Mouse (Mus musculus) cerebellum, postnatal 14 days (tissue): Measurements from ENCODE around the gene Fat3.
A peak's percentile ranks its signal among the peaks of the same experiment; 100 is the strongest.

Experiments
- DNase-seq, 2 experiments: peaks; one replicate each; pipeline ENCODE4 v3.0.0; 2021; ENCODE audit warnings: mixed read lengths in 2 of 2

Gene Fat3

DNA sequence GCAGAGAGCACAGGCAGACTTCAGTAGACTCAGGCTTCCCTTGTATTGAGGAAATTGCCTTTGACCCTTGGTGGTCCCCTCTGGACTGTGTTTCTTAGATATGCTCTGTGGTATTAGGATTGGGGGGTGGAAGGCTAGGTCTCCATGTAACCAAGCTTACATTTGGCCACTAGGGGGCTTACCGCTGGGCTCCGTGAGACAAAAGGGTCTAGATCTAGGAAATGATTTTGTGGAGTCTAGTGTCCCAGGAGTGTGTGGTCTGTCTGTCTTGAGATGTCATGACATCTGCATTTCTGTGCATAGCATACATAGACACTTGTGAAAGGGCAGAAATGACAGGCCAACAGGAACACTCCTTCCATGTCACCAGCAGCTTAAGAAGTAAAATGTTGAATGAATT, 561.5 kb downstream of the Fat3 start:
- peak; percentile 23 to 25 for DNase-seq

DNA sequence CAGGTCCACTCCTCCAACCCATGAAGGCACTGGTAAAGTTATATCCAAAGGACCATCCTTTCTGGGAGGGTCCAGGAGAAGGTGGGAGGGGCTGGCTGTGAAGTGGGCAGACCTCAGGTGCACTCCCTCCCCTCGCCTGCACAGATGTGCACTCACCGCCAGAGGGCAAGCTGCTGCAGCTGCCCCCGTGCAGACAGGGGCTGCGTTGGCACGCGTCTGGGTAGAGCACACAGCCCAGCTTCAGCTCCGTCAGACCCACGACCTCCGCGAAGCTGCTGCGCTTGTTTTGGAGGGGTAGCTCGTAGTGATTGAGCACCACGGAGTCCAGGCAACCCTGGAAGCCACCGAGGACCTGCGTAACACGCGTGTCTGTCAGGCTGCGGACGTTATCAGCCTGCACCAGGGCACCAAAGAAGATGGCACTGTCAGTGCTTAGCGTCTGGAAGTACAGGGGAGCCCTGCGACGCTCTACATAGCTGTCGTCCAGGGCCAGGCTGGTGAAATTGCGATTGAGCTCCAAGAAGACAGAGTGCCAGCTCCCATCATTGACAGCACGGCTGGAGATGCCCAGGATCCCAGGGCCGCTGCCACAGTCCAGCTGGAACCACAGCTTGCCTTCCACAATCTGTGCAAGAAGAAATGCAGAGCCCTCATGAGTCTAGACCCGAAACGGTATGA, 563.1 kb downstream of the Fat3 start:
- peak; percentile 42 to 51 for DNase-seq

DNA sequence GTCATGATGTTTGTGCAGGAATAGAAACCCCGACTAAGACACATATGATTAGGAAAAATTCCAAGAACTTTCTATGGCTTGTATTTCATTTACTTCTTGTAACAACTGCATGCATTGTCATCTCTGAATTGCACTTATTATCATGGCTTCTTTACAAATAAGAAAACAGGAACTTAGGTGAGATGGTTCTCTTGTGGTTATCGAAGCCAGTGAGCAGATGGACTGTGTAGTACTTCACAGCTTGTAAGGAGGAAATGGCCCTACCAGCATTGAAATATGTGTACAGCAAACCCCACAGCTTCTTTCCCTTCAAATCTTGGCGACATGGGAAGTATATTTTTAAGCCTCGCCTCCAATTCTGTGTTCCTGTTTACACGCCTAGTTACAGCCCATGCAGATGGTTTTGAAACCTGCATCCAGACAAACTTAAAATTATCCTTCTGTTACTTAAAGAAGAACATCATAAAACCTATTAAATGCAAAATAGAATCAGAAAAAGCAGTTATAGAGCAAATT, 570.1 kb downstream of the Fat3 start:
- no peak for DNase-seq

DNA sequence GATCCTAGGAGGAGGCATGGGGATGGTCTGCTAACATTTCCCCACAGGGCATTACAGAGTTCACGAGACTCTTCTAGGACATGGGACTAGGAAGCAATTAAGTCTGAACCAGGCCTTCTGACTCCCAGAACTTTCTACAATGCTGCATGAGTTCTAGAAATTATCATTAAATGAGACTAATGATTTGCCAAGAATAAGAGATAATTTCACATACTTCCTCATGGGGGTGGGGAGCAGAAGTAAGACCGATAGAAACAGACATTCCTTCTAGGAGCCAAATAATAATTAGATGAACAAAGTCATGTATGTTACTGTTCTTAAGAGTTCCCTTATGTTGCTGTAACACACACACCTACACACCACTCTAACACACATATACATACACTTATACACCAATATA, 572.8 kb downstream of the Fat3 start:
- DNase-seq, result no peak

DNA sequence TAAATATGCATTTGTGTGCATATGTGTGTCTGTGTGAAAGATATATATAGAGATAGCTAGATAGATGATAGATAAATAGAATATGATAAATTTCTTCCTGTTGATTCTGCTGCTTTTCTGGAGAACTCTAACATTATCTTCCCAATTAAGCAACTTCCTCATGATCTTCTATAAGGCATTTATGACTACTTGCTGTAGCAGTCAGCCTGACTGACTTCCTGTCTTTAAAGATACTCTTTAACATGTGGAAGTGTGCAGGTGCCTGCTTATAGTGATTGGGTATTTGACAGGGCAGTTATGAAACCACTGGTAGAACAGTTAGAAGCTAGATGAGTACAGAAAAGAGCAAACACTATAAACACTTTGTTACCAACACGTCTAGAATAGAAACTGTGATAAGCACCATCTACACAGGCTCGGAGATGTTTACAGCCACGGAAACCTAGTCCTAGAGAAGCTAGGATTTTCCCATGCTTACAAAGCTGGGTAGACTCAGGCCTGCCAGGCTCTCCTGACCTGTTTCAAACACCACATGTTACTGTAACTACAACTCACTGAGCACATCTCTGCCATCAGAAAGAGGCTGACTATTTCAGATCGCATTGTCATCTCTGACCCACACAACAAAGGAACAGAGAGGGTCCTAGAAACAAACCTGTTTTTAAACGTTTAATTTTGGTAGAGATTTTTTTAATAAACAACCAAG, 573.6 kb downstream of the Fat3 start:
- no peak for DNase-seq

DNA sequence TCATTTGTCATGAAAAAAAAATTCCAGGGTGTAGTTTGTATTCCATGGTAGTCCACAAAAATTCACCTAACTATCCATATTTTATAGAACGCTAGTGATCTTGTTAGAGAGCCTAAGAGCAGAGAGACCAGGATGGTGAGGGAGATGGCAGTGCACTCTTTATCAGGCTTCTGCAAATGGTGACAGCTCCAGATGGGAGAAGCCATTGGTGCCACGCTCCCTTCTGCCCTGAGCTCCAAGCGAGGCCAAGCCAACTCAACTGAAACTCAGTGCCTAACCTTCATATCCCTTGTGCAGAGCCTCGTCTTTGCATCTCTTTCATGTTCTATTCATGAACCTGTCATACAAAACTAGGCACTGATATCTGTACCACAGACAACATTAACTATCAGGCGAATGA, 575.8 kb downstream of the Fat3 start:
- DNase-seq, result no peak

DNA sequence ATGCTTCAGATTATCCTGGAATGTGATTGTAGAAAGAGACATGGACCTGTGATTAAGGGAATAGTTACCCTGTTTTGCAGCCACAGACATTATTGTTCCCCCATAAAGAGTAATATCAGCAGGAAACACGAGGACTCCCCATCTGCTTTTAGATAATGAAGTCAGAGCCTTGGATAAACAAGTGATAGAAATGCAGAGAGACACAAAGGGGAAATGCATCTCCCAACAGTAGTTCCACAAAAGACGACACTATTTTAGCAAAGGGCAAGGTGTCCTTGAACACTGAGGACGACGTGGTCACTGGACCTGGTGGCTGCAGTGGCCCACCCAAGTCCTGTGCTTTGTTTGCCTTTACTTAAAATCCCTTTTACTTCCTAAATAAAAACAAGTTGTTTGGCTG, 580.8 kb downstream of the Fat3 start:
- DNase-seq, result no peak

DNA sequence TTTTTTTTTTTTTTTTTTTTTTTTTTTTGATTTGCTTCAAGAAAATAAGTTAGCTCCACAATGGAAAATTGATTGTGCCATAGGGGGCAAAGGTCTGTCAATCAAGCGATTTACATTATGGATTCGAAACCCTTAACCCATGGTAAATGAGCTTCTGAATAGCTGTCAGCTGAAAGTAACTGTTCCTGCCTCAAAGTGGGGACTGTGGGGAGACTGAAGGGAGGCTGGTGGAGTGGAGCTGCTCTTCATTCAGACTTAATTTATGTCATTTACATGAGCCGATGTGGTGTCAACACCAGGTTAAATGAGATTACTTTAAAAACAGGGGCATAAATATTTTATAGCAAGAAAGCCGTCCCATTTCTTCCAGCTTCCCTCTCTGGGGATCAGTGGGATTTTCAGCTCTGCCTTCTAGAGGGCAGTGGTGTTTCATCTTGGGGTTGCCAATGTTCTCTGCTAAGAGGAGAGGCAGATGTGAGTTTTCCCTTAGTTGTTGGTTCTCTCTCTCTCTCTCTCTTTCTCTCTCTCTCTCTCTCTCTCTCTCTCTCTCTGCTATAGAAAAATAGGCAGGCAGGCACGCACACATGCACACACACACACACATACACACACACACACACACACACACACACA, 581.6 kb downstream of the Fat3 start:
- peak; percentile 15 to 19 for DNase-seq

DNA sequence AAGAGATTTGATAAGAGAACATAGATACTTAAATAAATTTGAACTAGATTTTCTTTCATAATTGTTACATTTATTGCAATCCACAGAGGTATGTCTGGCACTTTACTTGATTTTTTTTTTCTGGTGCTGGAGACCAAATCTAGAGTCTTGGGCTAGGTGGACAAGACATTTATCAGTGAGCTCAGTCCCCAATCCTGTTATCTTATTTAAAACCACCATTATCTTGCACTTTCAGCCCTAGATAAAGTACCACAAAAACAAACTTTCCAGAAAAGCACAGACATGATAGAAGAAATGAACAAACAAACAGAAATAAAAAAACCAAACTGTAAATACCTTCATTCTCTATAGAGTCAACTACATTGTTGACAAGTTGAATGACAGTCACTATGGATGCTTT, 584.5 kb downstream of the Fat3 start:
- DNase-seq, result no peak

DNA sequence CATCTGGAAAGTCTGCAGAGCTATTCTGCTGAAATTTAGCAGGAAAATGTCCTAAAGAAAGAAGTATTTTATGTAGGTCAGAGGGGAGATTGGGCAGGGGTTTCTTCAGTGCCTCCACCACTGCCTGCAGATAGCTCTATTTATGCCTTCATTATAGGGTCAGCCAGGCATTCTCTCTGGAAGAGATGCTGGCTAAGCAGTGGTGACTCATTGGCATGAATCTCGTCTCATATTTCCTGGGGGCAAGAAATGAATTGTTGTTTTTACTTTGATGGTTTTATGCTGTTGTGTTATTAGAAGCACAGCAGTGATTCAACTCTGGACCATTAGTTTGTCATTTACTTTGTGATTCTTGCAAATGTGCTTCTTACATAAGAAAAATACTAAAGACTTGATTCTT, 588.4 kb downstream of the Fat3 start:
- no peak for DNase-seq

DNA sequence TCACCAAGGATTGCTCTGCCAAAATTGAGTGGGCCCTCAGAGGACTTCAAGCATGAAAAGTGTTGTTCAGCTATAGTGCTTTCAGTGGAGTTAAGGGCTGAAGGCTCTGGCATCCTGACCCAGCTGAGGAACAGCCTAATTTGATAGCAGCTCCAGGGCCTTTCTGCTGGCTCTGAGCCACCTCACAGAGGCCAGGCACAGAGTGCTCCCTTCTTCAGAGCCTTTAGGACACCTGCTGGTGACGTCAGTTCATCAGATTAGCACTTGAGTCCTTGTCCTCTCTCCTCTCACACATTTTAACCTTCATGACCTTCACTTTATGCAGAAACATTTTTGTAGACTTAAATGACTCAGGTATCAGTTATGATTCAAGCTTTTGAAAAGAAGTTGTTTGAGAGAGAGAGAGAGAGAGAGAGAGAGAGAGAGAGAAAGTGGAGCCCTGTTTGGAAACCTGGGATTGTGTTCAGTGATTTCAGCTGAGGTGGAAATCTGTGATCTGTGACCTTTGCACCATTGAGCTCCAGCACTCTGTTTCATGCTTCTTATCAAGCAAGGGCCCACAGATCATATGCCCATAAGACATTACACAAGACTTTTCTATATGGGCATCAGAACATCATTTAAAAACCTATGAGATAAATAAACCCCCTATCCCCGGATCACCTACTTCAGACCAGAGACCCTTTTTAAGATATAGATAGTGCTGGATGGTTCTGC, 591.5 kb downstream of the Fat3 start:
- DNase-seq, result no peak

DNA sequence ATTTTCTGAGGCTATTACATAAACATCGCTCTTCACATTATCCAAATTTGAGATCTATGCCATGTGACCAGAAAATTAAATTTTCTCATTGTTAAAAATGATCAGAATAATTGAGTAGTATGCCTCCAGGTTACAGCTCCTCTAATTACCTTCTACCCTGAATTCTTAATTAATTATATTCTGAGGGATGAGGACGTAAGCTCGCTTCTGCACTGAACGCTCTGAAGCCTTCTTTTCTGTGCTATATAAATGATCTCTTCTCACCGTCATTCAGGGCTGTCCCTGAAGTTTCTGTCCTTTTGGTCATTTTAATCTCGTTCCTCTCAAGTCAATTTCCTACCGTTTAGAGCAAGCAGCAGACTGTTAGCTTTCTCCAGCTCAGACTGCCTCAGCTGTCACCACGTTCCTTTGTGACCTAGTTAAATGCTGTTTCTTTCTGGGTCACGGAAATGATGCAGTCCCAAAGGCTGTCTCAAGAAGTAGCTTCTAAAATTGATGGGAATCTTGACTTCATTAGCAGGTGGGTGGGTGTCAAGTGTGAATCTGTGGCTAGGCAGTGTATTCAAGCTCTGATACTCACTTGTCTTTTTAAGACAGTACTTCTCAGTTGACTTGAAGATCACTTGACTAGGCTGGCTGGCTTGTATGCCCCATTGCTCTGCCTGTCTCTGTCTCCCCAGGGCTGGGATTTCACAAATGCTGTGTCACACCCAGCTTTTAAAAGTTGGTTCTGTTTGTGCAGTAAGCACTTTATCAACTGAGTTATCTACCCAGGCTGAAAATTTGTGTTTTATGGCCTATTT, 596.9 kb downstream of the Fat3 start:
- DNase-seq, result no peak

DNA sequence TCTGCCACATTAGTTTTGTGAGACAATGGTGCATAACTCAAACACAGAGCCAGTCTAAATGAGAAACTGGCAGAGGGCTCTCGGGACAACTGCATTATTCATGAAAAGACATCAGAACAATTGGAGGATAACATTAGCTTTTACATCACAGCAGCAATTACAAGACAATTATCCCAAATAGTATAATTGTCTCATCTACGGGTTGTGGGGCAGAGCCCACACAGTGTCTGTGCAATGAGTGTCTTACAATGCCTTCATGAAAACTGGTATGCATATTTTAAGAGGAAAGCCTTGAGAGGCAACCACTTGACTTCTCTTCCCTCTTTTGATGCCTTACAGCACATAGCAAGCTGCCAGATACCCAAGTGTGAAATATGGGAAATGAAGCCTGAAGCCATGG, 603.0 kb downstream of the Fat3 start:
- no peak for DNase-seq

DNA sequence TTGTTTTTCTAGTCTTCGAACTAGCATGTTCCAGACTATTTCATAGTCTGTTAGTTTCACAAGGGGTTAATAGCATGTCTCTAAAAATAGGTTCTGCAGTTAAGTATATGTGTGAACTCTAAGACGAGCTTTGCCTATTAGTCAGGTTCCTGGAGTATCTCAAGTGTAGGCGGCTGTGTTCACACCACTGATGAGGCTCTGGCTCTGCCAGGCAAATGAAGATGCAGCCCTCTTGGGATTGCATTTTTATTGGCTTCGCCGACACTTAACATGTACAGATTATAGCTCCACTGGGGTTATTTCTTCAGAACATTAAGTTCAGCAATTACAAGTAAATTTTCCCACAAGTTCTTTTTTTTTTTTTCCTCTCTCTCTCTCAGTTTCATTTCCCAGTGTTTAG, 614.3 kb downstream of the Fat3 start:
- DNase-seq, result no peak

DNA sequence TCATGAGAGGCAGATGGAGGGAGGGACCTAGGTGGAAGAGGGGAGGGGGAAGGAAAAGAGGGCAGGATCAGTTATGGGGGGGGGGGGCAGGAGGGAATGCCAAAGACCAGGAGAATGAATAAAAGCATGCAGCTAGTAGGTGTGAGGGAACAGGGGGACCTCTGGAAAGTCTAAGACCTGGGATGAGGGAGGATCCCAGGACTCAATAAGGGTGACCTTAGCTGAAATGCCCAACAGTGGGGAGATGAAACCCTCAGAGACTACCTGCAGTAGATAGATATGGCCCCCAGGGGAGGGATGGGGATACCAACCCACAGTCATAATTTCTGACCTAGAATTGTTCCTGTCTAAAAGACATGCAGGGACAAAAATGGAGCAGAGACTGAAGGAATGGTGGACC, 620.3 kb downstream of the Fat3 start:
- DNase-seq, result no peak

DNA sequence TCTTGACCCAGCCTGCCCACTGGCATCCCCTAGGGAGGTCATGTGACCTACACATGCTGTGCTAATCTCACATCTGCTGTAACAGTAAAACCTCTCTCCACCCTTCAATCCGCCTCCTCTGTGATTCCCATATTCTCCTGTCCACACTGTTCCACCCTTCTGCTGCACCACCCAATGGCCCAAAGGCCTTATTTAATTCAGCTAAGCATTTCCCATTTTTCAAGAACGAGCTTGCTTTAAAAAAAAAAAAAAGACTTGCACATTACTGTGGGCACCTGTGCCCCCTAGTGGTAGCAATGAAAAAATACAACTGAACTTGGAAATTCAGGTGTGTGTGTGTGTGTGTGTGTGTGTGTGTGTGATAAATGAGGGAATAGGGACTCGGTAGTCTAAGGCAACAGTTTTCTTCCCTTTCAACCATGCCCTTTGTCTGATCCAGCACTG, 620.9 kb downstream of the Fat3 start:
- DNase-seq, result peak; percentile 60 to 64

DNA sequence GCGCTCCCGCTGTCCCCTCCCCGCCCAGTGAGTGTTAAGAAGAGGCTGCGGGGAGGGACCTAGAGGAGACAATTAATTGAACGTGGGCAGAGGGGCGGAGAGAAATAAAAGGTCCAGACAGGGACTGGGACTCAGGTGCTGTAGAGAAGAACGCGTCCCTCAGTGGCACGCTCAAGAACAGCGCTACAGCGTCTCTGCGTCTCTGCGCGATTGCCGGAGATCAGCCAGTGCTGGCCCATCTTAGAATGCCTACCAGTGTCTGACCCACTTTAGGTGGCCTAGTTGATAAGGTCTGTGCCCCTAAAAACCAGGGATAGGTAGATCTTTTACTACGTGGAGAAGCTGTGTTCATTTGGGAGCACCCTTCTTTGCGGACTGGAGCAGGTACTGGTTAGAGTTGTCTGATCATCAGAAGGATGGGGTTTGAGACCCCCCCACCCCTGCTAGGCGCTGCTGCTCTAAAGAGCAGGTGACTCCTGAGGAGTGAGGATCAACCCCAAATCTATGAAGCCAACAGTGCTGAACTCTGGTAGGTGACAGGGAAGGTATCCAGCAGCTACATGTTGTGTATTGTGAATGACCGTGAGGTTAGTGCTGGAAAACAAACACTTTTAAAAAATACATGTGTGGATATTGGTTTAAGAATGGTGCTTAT, 626.5 kb downstream of the Fat3 start, which contains the start of gene Mtnr1b:
TSS of gene Mtnr1b (minus strand) at position 51 of the 655 bp plus-strand sequence.
- peak in 1 of 2 experiments; percentile 7 for DNase-seq

DNA sequence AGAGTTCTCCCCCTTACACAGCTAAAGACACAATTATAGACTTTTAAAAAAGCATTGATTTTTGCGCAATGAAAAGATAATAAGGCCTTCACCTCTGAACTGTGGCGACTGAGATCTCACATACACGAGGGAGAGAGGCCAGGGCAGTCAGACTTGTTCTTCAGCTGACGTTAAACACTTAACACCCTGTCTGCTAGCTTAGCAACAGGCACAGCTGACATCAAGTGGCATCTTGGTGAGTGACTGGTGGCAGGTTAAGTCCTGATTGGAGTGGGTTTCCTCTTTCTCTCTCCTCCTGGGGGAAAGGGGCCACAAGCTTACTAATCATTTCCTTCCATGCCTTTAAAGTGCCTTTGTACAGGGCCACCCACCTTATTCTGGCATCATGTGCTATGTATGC, 631.1 kb downstream of the Fat3 start:
- DNase-seq, result no peak

DNA sequence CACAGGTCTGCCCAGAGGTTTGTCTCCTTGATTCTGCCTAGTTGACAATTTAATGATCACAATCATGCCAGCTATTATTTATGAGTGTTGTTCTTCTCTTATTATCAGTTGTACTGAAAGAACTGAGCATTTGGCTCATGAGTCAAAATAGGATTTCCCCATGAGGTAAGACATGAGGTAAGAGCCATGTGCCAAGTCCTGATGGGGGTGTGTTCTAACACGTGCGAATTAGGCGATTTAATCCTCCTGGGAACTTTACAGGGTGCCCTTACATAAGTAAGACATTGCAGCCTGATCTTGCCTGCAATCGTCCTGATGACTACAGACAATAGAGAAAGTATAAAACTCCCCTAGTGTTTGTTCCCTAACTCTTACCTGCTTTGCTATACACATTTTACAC, 631.6 kb downstream of the Fat3 start:
- DNase-seq, result no peak

DNA sequence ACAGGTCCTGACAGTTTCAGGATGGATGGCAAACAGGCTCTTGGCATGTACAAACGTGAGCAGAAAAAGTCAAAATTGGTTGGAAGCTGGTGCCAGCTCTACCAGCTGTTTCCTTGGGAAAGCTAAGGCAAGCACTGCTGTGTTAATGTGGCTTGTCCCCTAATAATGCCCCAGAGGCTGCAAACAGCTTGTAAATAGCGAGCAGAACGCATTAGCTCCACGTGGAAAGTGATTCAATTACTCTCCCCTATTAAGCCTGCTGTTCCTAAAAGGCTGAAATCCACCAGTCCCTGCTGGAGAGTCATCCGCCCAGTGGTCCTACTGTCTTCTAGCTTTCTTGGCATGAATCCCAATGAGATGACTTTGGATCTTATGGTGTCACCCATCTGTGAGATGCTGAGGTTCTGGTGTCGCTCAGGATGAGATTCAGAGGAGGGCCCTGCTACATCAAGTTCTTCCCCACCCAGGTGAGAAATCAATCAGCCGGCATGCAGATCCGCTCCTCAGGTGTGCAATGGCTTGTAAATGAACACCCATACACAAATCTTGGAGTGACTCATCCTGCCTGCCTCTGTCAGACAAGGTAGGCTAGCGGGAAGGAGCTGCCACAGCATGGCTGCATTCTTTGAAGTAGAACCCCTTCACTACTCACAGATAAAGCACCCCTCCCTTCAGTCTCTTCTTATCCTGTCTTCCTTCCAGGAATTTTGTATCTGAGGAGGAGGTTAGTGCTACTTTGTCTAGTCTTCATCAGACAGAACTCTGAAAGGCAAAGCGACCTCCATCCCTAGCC, 634.6 kb downstream of the Fat3 start:
- no peak for DNase-seq

DNA sequence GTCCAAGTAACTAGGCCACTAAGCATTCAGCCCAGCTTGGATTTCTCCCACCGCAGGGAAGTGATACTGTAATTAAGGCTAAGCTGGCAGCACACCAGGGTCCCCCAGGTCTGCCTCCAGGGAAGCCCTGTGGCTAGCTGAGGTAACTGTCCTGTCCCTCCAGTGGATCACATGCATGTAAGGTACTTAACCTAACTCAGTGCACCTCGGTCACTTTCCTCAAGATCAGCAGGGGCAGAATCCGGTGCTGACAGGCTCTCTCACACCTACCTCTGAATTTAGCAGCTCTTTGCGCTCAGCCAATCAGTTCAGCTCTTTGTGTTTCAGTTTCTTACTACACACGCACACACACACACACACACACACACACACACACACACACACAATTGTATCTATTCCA, 639.7 kb downstream of the Fat3 start:
- no peak for DNase-seq
